Mouse (Mus musculus): ENCODE results near the gene Pax5. TPM values are rescaled to one million over a fixed set of nuclear protein-coding genes. Genes with fewer than 3 reads are reported as not detected.

The Pax5 gene
- polyA plus RNA-seq, 1 experiment, result not detected

DNA sequence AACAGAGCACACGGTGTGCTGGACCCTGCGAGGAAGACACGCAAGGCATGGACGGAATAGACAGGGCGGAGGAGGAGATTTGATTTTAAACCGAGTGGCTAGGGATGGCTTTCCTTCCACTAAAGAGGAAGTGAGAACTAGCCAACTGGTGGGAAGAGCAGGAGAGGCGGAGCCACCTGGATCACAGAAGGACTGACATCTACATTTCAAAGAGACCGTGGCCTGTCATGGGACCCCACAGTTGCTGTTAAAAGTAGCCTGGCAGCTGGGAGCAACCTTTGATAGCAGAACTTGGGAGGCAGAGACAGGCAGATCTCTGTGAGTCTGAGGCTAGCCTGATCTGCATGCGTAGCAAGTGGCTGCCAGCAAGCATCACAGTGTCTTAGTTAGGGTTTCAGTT is 154.7 kb downstream of the Pax5 start:
- H3ac ChIP-seq (ENCODE audit: control insufficient read depth, insufficient read length, low read depth), result no peak overlapping the region
- H3K79me3 ChIP-seq (ENCODE audit: low read depth), result no peaks in the 10 kb centered on the region
- no peaks in the 10 kb centered on the region for H3K79me2 ChIP-seq (ENCODE audit: control insufficient read depth, insufficient read depth)
- no peaks in the 10 kb centered on the region for H3K36me3 ChIP-seq (ENCODE audit: control insufficient read depth, insufficient read depth)
- peaks cover 46% of the 10 kb centered on the region for H3K27me3 ChIP-seq (ENCODE audit: control insufficient read depth, insufficient read depth, insufficient read length)
- H3K4me3 ChIP-seq (ENCODE audit: insufficient read depth, poor library complexity, severe bottlenecking), result no peak overlapping the region
- TF ChIP-seq MYOG (IDR thresholded peaks at IDR 0.05; ENCODE audit: control insufficient read depth, extremely low read depth, insufficient read length) (no peak), USF1 (IDR thresholded peaks at IDR 0.05; ENCODE audit: low read depth) (no peak), CEBPB (IDR thresholded peaks at IDR 0.05; ENCODE audit: low read depth) (no peak)

DNA sequence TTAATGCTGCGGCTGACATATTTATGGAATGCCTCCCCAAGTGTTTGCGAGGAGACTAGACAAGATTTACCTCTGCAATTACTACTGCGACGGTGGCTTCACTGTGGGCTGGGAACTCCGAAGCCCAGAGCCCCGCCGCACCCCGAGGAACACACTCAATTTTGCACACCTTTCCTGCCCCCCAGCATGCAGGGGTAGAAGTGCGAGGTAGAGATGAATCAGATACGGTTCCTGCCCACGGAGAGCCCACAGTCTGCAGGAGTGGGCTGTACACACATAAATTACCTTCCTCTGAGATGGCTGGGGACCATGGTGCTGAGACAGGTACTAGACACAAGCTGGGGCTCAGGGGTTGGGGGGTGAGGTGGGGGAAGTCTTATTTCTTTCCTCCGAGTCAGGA is 158.8 kb downstream of the Pax5 start:
- Histone ChIP-seq H3K36me3 (ENCODE audit: control insufficient read depth, insufficient read depth) (no peaks in the 10 kb centered on the region), H3K79me3 (ENCODE audit: low read depth) (no peaks in the 10 kb centered on the region), H3K79me2 (ENCODE audit: control insufficient read depth, insufficient read depth) (no peaks in the 10 kb centered on the region), H3ac (ENCODE audit: control insufficient read depth, insufficient read length, low read depth) (no peak overlapping the region), H3K27me3 (ENCODE audit: control insufficient read depth, insufficient read depth, insufficient read length) (peaks cover 25% of the 10 kb centered on the region), H3K4me3 (ENCODE audit: insufficient read depth, poor library complexity, severe bottlenecking) (no peak overlapping the region)
- TF ChIP-seq MAX (IDR thresholded peaks at IDR 0.05), result no peak
- TF ChIP-seq CEBPB (IDR thresholded peaks at IDR 0.05; ENCODE audit: low read depth), result no peak
- no peak for TF ChIP-seq MYOD1 (IDR thresholded peaks at IDR 0.05; ENCODE audit: control insufficient read depth, insufficient read length, low read depth)
- no peak for TF ChIP-seq CTCF (IDR thresholded peaks at IDR 0.05; ENCODE audit: control insufficient read depth, insufficient read depth, insufficient read length)
- no peak for TF ChIP-seq MYOG (IDR thresholded peaks at IDR 0.05; ENCODE audit: control insufficient read depth, extremely low read depth, insufficient read length)
- no peak for TF ChIP-seq USF1 (IDR thresholded peaks at IDR 0.05; ENCODE audit: low read depth)
- no peak for TF ChIP-seq FOSL1 (IDR thresholded peaks at IDR 0.05; ENCODE audit: insufficient read depth, low read length, poor library complexity, severe bottlenecking)

DNA sequence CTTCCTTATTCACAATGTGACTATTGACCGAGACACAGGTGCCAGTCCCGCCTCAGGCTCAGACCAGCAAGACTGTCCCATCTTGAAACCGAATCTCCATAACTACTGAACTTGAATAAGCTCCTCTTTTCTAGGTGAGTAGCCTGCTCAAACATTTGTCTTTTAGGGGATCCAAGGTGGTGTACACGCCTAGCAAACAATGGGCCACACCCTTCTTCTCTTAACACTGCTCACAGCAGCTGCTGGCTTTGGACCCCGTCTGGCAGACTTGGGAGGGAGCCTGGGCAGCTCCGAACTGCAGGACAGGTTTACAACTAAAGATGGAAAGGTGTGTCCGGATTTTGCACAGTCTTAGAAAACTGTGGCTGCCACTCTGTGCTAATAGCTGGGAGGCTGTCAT is 161.3 kb downstream of the Pax5 start:
- TF ChIP-seq FOSL1 (IDR thresholded peaks at IDR 0.05; ENCODE audit: insufficient read depth, low read length, poor library complexity, severe bottlenecking), result no peak
- TF ChIP-seq MYOG (IDR thresholded peaks at IDR 0.05; ENCODE audit: control insufficient read depth, extremely low read depth, insufficient read length), result no peak
- no peak for TF ChIP-seq USF1 (IDR thresholded peaks at IDR 0.05; ENCODE audit: low read depth)
- no peak for TF ChIP-seq MAX (IDR thresholded peaks at IDR 0.05)
- no peak for TF ChIP-seq CEBPB (IDR thresholded peaks at IDR 0.05; ENCODE audit: low read depth)
- Histone ChIP-seq H3K36me3 (ENCODE audit: control insufficient read depth, insufficient read depth) (no peaks in the 10 kb centered on the region), H3K79me3 (ENCODE audit: low read depth) (no peaks in the 10 kb centered on the region), H3K79me2 (ENCODE audit: control insufficient read depth, insufficient read depth) (no peaks in the 10 kb centered on the region), H3K27me3 (ENCODE audit: control insufficient read depth, insufficient read depth, insufficient read length) (peaks cover 21% of the 10 kb centered on the region), H3ac (ENCODE audit: control insufficient read depth, insufficient read length, low read depth) (no peak overlapping the region), H3K4me3 (ENCODE audit: insufficient read depth, poor library complexity, severe bottlenecking) (no peak overlapping the region)

DNA sequence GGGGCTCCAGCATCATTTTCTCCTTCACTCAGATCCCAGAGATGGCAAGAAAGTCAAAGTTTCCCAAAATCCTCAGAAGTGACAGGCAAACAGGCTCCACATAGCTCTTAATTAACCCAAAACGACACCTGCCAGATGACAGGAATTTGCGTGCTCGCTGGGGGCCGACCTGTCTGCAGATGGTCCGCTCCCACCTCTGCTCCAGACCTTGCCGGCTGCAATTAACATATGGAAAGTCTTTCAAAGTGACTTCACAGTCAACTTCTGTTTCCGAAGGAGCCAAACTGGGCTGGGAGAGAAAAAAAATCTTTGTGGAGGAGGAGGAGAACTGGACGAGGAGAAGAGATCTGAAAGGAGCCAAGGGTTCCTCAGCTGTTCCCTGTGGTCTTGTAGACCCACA is 164.6 kb downstream of the Pax5 start:
- H3K79me2 ChIP-seq (ENCODE audit: control insufficient read depth, insufficient read depth), result no peaks in the 10 kb centered on the region
- H3K79me3 ChIP-seq (ENCODE audit: low read depth), result no peaks in the 10 kb centered on the region
- H3ac ChIP-seq (ENCODE audit: control insufficient read depth, insufficient read length, low read depth), result no peak overlapping the region
- H3K36me3 ChIP-seq (ENCODE audit: control insufficient read depth, insufficient read depth), result no peaks in the 10 kb centered on the region
- peaks cover 9% of the 10 kb centered on the region for H3K27me3 ChIP-seq (ENCODE audit: control insufficient read depth, insufficient read depth, insufficient read length)
- TF ChIP-seq CTCF (IDR thresholded peaks at IDR 0.05; ENCODE audit: control insufficient read depth, insufficient read depth, insufficient read length) (no peak), FOSL1 (IDR thresholded peaks at IDR 0.05; ENCODE audit: insufficient read depth, low read length, poor library complexity, severe bottlenecking) (no peak), MYOD1 (IDR thresholded peaks at IDR 0.05; ENCODE audit: control insufficient read depth, insufficient read length, low read depth) (no peak), MAX (IDR thresholded peaks at IDR 0.05) (no peak), MYOG (IDR thresholded peaks at IDR 0.05; ENCODE audit: control insufficient read depth, extremely low read depth, insufficient read length) (no peak), CEBPB (IDR thresholded peaks at IDR 0.05; ENCODE audit: low read depth) (no peak), USF1 (IDR thresholded peaks at IDR 0.05; ENCODE audit: low read depth) (no peak)
- H3K4me3 ChIP-seq (ENCODE audit: insufficient read depth, poor library complexity, severe bottlenecking), result no peak overlapping the region

DNA sequence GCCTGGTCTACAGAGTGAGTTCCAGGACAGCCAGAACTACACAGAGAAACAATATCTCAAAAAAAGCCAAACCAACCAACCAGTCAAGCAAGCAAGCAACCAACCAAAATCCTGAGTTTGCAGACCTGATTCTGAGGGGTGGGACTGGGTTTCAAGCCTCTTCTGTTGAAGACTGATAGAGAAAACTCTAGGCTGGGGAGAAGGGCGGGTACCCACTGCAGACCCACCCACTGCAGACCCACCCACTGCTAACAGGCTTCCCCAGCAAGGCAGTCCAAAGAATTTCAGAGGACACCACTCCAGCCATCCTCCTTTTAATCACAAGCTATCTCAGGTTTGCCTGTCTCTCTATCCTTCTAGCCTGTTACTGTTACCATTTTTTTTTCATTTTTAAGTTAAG is 165.8 kb downstream of the Pax5 start:
- H3K79me2 ChIP-seq (ENCODE audit: control insufficient read depth, insufficient read depth), result no peaks in the 10 kb centered on the region
- H3K79me3 ChIP-seq (ENCODE audit: low read depth), result no peaks in the 10 kb centered on the region
- H3K36me3 ChIP-seq (ENCODE audit: control insufficient read depth, insufficient read depth), result no peaks in the 10 kb centered on the region
- H3ac ChIP-seq (ENCODE audit: control insufficient read depth, insufficient read length, low read depth), result no peak overlapping the region
- TF ChIP-seq MAX (IDR thresholded peaks at IDR 0.05) (no peak), FOSL1 (IDR thresholded peaks at IDR 0.05; ENCODE audit: insufficient read depth, low read length, poor library complexity, severe bottlenecking) (no peak), CTCF (IDR thresholded peaks at IDR 0.05; ENCODE audit: control insufficient read depth, insufficient read depth, insufficient read length) (no peak), MYOD1 (IDR thresholded peaks at IDR 0.05; ENCODE audit: control insufficient read depth, insufficient read length, low read depth) (no peak), CEBPB (IDR thresholded peaks at IDR 0.05; ENCODE audit: low read depth) (no peak), MYOG (IDR thresholded peaks at IDR 0.05; ENCODE audit: control insufficient read depth, extremely low read depth, insufficient read length) (no peak), USF1 (IDR thresholded peaks at IDR 0.05; ENCODE audit: low read depth) (no peak)
- H3K4me3 ChIP-seq (ENCODE audit: insufficient read depth, poor library complexity, severe bottlenecking), result no peak overlapping the region
- peaks cover 9% of the 10 kb centered on the region for H3K27me3 ChIP-seq (ENCODE audit: control insufficient read depth, insufficient read depth, insufficient read length)

GRCm38 (mm10) chr4:44543880-44544279 is 166.4 kb downstream of the Pax5 start:
- H3K79me2 ChIP-seq (ENCODE audit: control insufficient read depth, insufficient read depth), result no peaks in the 10 kb centered on the region
- peaks cover 8% of the 10 kb centered on the region for H3K27me3 ChIP-seq (ENCODE audit: control insufficient read depth, insufficient read depth, insufficient read length)
- H3K36me3 ChIP-seq (ENCODE audit: control insufficient read depth, insufficient read depth), result no peaks in the 10 kb centered on the region
- no peak overlapping the region for H3K4me3 ChIP-seq (ENCODE audit: insufficient read depth, poor library complexity, severe bottlenecking)
- H3K79me3 ChIP-seq (ENCODE audit: low read depth), result no peaks in the 10 kb centered on the region
- no peak overlapping the region for H3ac ChIP-seq (ENCODE audit: control insufficient read depth, insufficient read length, low read depth)
- TF ChIP-seq MYOG (IDR thresholded peaks at IDR 0.05; ENCODE audit: control insufficient read depth, extremely low read depth, insufficient read length) (no peak), MAX (IDR thresholded peaks at IDR 0.05) (no peak), FOSL1 (IDR thresholded peaks at IDR 0.05; ENCODE audit: insufficient read depth, low read length, poor library complexity, severe bottlenecking) (no peak), MYOD1 (IDR thresholded peaks at IDR 0.05; ENCODE audit: control insufficient read depth, insufficient read length, low read depth) (no peak), CEBPB (IDR thresholded peaks at IDR 0.05; ENCODE audit: low read depth) (no peak), CTCF (IDR thresholded peaks at IDR 0.05; ENCODE audit: control insufficient read depth, insufficient read depth, insufficient read length) (no peak), USF1 (IDR thresholded peaks at IDR 0.05; ENCODE audit: low read depth) (no peak)
